Mouse (Mus musculus) limb, embryonic 14.5 days (tissue): Measurements from ENCODE around the gene Ncoa5. TPM values are rescaled to one million over a fixed set of nuclear protein-coding genes. Genes with fewer than 3 reads are reported as not detected.

Experiments
- ATAC-seq: fragments of 200-750 bp; cut with Nextera tagmentation; 2 replicates; pipeline ENCODE4 v1.8.0; 2017; ENCODE audit warnings: low read depth, moderate number of reproducible peaks, moderate TSS enrichment; ENCODE audit not compliant: low FRiP score
- DNase-seq: peaks from one replicate; pipeline ENCODE4 v3.0.0-alpha.2; 2015; ENCODE audit warnings: low spot score
- H3K27ac ChIP-seq: fragments of 300-500 bp; sonication (generic); replicated peaks from 2 replicates; pipeline ENCODE4 v1.5.1; 2014; ENCODE audit warnings: low read depth, mild to moderate bottlenecking, low read length, moderate library complexity, mixed read lengths
- H3K27me3 ChIP-seq: fragments of 300-500 bp; sonication (generic); 2 replicates; pipeline ENCODE4 v1.6.1; 2014; ENCODE audit warnings: low read length, mixed read lengths; ENCODE audit not compliant: control insufficient read depth, insufficient read depth
- H3K36me3 ChIP-seq: fragments of 300-500 bp; sonication (generic); 2 replicates; pipeline ENCODE4 v1.6.1; 2014; ENCODE audit warnings: mild to moderate bottlenecking, low read length, moderate library complexity, mixed read lengths; ENCODE audit not compliant: control insufficient read depth, insufficient read depth
- H3K4me1 ChIP-seq: fragments of 300-500 bp; sonication (generic); 2 replicates; pipeline ENCODE4 v1.6.1; 2014; ENCODE audit warnings: antibody characterized with exemption, low read length, mixed read lengths; ENCODE audit not compliant: control insufficient read depth, insufficient read depth
- H3K4me2 ChIP-seq: fragments of 300-500 bp; sonication (generic); replicated peaks from 2 replicates; pipeline ENCODE4 v1.6.1; 2014; ENCODE audit warnings: low read depth, mild to moderate bottlenecking, low read length, moderate library complexity; ENCODE audit not compliant: severe bottlenecking
- H3K4me3 ChIP-seq: fragments of 300-500 bp; sonication (generic); replicated peaks from 2 replicates; pipeline ENCODE4 v1.5.1; 2014; ENCODE audit warnings: low read length
- H3K9ac ChIP-seq: fragments of 300-500 bp; sonication (generic); 2 replicates; pipeline ENCODE4 v1.6.1; 2014; ENCODE audit warnings: mild to moderate bottlenecking, low read depth, low read length, moderate library complexity; ENCODE audit not compliant: severe bottlenecking
- H3K9me3 ChIP-seq: fragments of 300-500 bp; sonication (generic); 2 replicates; pipeline ENCODE4 v1.6.1; 2016; ENCODE audit warnings: low read length; ENCODE audit not compliant: control insufficient read depth
- POLR2A ChIP-seq: fragments of 200-500 bp; IDR thresholded peaks from 2 replicates; pipeline ENCODE4 v1.8.0; 2012; ENCODE audit warnings: inconsistent platforms, mild to moderate bottlenecking, moderate library complexity, borderline replicate concordance; ENCODE audit not compliant: insufficient read depth, insufficient read length; ENCODE audit errors: extremely low read depth
- WGBS: fragments of 180-500 bp; shearing (Covaris S2); extraction: QIAGEN DNeasy Blood & Tissue Kit; methylation state at CpG from one replicate; pipeline ENCODE4 v1.1.7; 2014; 5-methylcytosine and 5-hydroxymethylcytosine counted together
- polyA plus RNA-seq, 2 experiments: library from polyadenylated mRNA; depleted of rRNA in 1 of 2; stranded (reverse) in 1 of 2; unstranded in 1 of 2; fragments of >200 nt; fragmentation: Nextera tagmentation in 1 of 2; extraction: Ambion mirVana in 1 of 2; gene quantifications; 2 replicates each; pipeline versions ENCODE4 v1.2.1 to v1.2.3; 2012 to 2014

Gene Ncoa5
- polyA plus RNA-seq, 2 experiments: 58.7 to 77.3 TPM

- ATAC-seq: no peak
- DNase-seq: no peak
- H3K9me3 ChIP-seq: no peaks in the 10 kb centered on the region
- H3K4me2 ChIP-seq: no peak overlapping the region
- no peak for TF ChIP-seq POLR2A
- 59% methylated on average over 2 of the region's 2 CpGs for WGBS
- no peaks in the 10 kb centered on the region for H3K27me3 ChIP-seq
- no peaks in the 10 kb centered on the region for H3K36me3 ChIP-seq
- no peak overlapping the region for H3K4me3 ChIP-seq
- no peak overlapping the region for H3K9ac ChIP-seq
- H3K27ac ChIP-seq: no peak overlapping the region
- H3K4me1 ChIP-seq: no peaks in the 10 kb centered on the region
Observed at GRCm38 (mm10) chr2:165043729-165044128, 9.1 kb upstream of the Ncoa5 start.

DNA sequence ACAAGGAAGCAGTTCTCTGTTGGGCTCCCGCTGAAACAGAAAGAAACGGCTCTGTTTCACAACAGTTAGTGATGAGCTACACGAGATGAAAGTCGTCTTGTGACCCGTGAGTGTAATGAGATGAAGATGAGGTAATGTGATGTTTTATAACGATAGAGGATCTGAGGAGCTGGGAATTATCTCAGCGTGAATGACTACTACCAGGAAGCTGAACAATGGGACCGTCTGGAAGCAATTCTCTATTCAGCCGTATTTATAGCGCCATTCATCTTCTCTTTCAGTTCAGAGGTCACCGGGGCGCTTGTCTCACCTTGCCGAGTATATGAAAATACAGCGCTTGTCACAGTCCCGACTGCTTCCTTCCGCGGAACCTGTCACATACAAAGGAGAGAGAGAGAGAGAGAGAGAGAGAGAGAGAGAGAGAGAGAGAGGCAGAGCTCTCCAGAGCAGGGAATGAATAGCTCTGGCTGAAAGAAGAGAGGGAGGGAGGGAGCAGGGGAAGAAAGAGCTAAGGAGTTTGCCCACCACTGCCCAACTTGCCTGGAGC, 8.5 kb upstream of the Ncoa5 start:
- no peak for ATAC-seq
- Histone ChIP-seq H3K27ac (no peak overlapping the region), H3K9me3 (no peaks in the 10 kb centered on the region), H3K4me1 (no peaks in the 10 kb centered on the region), H3K36me3 (no peaks in the 10 kb centered on the region), H3K27me3 (no peaks in the 10 kb centered on the region), H3K9ac (no peak overlapping the region), H3K4me3 (no peak overlapping the region), H3K4me2 (no peak overlapping the region)
- no peak for DNase-seq
- TF ChIP-seq POLR2A: no peak
- WGBS: 4% methylated on average over 17 of the region's 17 CpGs

GRCm38 (mm10) chr2:165042126-165042525, 7.5 kb upstream of the Ncoa5 start:
- 60% methylated on average over 5 of the region's 5 CpGs for WGBS
- no peak for TF ChIP-seq POLR2A
- no peak overlapping the region for H3K9ac ChIP-seq

GRCm38 (mm10) chr2:165037415-165037814, 2.7 kb upstream of the Ncoa5 start:
- H3K36me3 ChIP-seq: no peaks in the 10 kb centered on the region
- H3K4me2 ChIP-seq: no peak overlapping the region
- H3K4me1 ChIP-seq: peaks cover 16% of the 10 kb centered on the region
- no peak for ATAC-seq
- H3K9ac ChIP-seq: no peak overlapping the region
- 67% methylated on average over 4 of the region's 4 CpGs for WGBS
- no peak overlapping the region for H3K4me3 ChIP-seq
- TF ChIP-seq POLR2A: no peak
- no peaks in the 10 kb centered on the region for H3K9me3 ChIP-seq
- no peak overlapping the region for H3K27ac ChIP-seq
- no peak for DNase-seq
- H3K27me3 ChIP-seq: no peaks in the 10 kb centered on the region

More at GRCm38 (mm10) chr2:165042126-165042525, 7.5 kb upstream of the Ncoa5 start:
- H3K36me3 ChIP-seq: no peaks in the 10 kb centered on the region
- H3K9me3 ChIP-seq: no peaks in the 10 kb centered on the region
- ATAC-seq: no peak
- DNase-seq: no peak
- H3K4me2 ChIP-seq: no peak overlapping the region
- no peak overlapping the region for H3K4me3 ChIP-seq
- H3K4me1 ChIP-seq: no peaks in the 10 kb centered on the region
- H3K27me3 ChIP-seq: no peaks in the 10 kb centered on the region
- no peak overlapping the region for H3K27ac ChIP-seq

- ATAC-seq: no peak
- WGBS: 28% methylated on average over 5 of the region's 5 CpGs
- peak overlapping the region; percentile 28 for H3K27ac ChIP-seq
Observed at GRCm38 (mm10) chr2:165035058-165035431, 378 bp upstream of the Ncoa5 start.

DNA sequence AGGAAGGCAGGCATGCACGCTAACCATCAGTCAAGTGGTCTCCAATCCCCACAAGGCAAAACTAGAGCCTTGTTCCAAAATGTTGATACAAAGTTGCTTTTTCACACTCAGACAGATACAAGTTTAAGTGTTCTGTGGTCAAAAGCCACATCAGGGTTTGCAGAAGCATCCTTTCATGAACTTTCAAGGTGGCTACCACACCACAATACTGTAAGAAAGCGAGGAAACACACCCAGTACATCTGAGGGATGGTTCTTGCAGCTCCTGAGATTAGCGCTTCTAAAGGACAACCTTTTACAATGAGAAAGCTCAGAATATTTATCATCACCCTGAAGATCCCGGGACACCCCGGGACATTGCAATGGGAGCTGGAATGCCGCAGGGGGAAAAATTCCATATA, 1.4 kb downstream of the Ncoa5 start:
- H3K27me3 ChIP-seq: no peaks in the 10 kb centered on the region
- no peak overlapping the region for H3K27ac ChIP-seq
- no peak for DNase-seq

More at GRCm38 (mm10) chr2:165035058-165035431, 378 bp upstream of the Ncoa5 start:
- no peak for DNase-seq
- peak overlapping the region; percentile 7; the same call in 1 of the 2 replicates for H3K4me2 ChIP-seq
- peak overlapping the region; percentile 98 for H3K4me3 ChIP-seq
- H3K9me3 ChIP-seq: no peaks in the 10 kb centered on the region
- TF ChIP-seq POLR2A: no peak
- H3K36me3 ChIP-seq: no peaks in the 10 kb centered on the region
- H3K9ac ChIP-seq: no peak overlapping the region
- H3K4me1 ChIP-seq: peaks cover 17% of the 10 kb centered on the region
- no peaks in the 10 kb centered on the region for H3K27me3 ChIP-seq

More for the DNA sequence above, 1.4 kb downstream of the Ncoa5 start:
- H3K4me3 ChIP-seq: peak overlapping the region; percentile 98
- H3K4me2 ChIP-seq: peak overlapping the region; percentile 71
- no peak for TF ChIP-seq POLR2A
- no peaks in the 10 kb centered on the region for H3K36me3 ChIP-seq
- peaks cover 17% of the 10 kb centered on the region for H3K4me1 ChIP-seq
- H3K9ac ChIP-seq: peak overlapping the region; percentile 97
- WGBS: 41% methylated on average over 6 of the region's 6 CpGs
- no peaks in the 10 kb centered on the region for H3K9me3 ChIP-seq
- no peak for ATAC-seq
